Mouse (Mus musculus): ENCODE results near the gene Zbtb34. TPM values are rescaled to one million over a fixed set of nuclear protein-coding genes. Genes with fewer than 3 reads are reported as not detected.
A peak's percentile ranks its signal among the peaks of the same experiment; 100 is the strongest.

Gene Zbtb34
- polyA plus RNA-seq, 1 experiment from 2014 or later: 9.3 TPM

DNA sequence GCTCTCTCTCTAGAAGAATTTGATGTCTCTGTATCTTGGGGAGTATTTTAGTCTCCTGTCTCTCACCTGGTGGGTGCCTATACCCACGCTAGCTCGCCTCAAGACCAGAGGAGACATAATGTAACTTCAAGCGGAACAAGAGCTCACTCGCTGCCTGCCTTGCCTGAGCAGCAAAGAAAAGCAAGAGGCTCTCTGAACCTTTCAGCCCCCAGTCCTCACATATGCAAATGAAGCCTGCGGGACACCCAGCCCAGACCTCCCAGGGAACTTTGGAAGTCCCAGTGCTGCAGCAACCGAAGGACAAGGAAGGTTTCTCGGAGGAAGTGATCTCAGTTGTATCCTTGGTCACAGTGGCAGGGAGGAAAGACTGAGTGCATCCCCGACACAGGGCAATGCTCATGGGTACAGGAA is 8.4 kb upstream of the Zbtb34 start:
- Histone ChIP-seq H3K27me3 (ENCODE audit: control insufficient read depth, insufficient read depth, low read depth, low read length) (no peaks in the 10 kb centered on the region), H3K36me3 (ENCODE audit: control insufficient read depth, insufficient read depth, low read length) (no peaks in the 10 kb centered on the region), H3K4me3 (ENCODE audit: low read length) (no peak overlapping the region), H3K9me3 (ENCODE audit: control insufficient read depth, low read length) (no peaks in the 10 kb centered on the region), H3K4me1 (replicated peaks; ENCODE audit: control insufficient read depth, insufficient read depth, low read length) (peaks cover 21% of the 10 kb centered on the region), H3K4me2 (ENCODE audit: low read depth, low read length) (no peak overlapping the region), H3K27ac (ENCODE audit: low read length) (no peak overlapping the region), H3K9ac (ENCODE audit: low read length) (no peak overlapping the region)
- WGBS: 22% methylated on average over 8 of the region's 8 CpGs
- no peak for ATAC-seq (ENCODE audit: low read depth)

DNA sequence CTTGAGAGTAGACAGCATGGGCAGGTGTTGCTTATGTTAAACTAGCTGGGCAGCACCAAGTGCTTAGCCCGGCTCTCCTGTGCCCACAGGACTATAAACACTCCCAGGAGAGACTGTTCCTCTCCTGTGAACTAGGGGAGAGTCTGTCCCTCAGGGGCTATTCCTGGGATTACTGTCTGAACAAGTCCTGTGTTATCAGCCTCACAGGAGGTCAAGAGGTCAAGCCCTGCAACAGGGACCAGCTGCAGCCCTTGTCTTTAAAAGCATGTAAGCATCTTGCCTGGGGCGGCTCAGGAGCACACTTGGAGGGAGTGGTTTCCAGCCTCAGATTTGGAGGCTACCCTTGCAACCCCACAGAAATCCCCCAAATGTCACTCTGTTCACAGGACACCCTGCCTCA is 7.3 kb upstream of the Zbtb34 start:
- no peak overlapping the region for H3K4me2 ChIP-seq (ENCODE audit: low read depth, low read length)
- H3K4me3 ChIP-seq (ENCODE audit: low read length): no peak overlapping the region
- no peaks in the 10 kb centered on the region for H3K9me3 ChIP-seq (ENCODE audit: control insufficient read depth, low read length)
- no peaks in the 10 kb centered on the region for H3K36me3 ChIP-seq (ENCODE audit: control insufficient read depth, insufficient read depth, low read length)
- 51% methylated on average over 2 of the region's 2 CpGs for WGBS
- H3K9ac ChIP-seq (ENCODE audit: low read length): no peak overlapping the region
- no peak for ATAC-seq (ENCODE audit: low read depth)
- no peaks in the 10 kb centered on the region for H3K27me3 ChIP-seq (ENCODE audit: control insufficient read depth, insufficient read depth, low read depth, low read length)
- no peak overlapping the region for H3K27ac ChIP-seq (ENCODE audit: low read length)
- H3K4me1 ChIP-seq (replicated peaks; ENCODE audit: control insufficient read depth, insufficient read depth, low read length): peaks cover 15% of the 10 kb centered on the region; the same call in 1 of the 2 replicates

DNA sequence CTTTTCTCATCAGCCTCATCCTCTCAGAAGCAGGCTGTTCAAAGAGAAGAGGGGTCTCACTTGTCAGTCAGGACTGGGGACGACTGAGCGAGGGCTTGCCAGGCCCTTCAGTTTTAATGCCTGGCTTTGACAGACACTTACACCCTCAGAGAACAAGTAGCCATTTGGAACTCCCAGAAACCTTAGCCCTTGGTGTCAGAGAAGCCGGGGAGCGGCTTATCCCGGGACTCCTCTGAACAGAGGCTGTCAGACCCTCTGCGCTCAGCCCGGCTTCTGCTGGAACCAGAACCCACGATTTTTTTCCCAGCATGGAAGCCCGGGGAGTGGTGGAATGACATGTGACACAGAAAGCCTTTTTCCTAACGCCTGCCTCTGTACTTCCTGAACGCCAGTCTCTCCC is 6.1 kb upstream of the Zbtb34 start:
- peak overlapping the region; percentile 34 for H3K27ac ChIP-seq (ENCODE audit: low read length)
- no peak overlapping the region for H3K4me2 ChIP-seq (ENCODE audit: low read depth, low read length)
- H3K9me3 ChIP-seq (ENCODE audit: control insufficient read depth, low read length): no peaks in the 10 kb centered on the region
- H3K4me1 ChIP-seq (replicated peaks; ENCODE audit: control insufficient read depth, insufficient read depth, low read length): peaks cover 15% of the 10 kb centered on the region; the same call in 1 of the 2 replicates
- H3K4me3 ChIP-seq (ENCODE audit: low read length): no peak overlapping the region
- no peaks in the 10 kb centered on the region for H3K27me3 ChIP-seq (ENCODE audit: control insufficient read depth, insufficient read depth, low read depth, low read length)
- no peaks in the 10 kb centered on the region for H3K36me3 ChIP-seq (ENCODE audit: control insufficient read depth, insufficient read depth, low read length)
- 53% methylated on average over 11 of the region's 11 CpGs for WGBS
- no peak for ATAC-seq (ENCODE audit: low read depth)
- no peak overlapping the region for H3K9ac ChIP-seq (ENCODE audit: low read length)

DNA sequence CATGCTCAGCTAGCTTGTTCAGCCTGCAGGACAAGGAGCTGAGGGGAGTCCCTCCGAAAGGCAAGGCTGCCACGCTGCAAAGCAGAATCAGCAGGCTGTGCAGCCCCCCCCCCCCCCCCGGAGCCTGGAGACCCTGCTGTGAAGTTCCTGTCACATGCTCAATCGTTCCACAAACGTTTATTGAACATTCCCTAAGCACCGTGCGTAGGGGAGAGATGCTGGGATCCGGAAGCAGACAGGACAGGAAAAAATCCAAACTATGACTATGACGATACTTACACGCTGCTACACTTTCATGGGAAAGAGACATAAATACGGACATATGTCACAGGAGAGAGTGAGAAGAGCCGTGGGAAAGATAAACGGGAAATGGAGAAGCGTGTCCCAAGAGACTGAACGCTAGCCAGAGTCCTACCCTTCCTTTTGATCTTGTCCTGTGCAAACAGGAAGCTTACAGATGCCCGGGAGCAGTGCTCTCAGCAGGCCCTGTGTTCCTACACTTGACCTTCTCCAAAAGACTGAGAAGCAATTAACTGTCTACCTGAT is 5.0 kb upstream of the Zbtb34 start:
- WGBS: 3% methylated on average over 16 of the region's 16 CpGs
- peak overlapping the region; percentile 51 for H3K4me2 ChIP-seq (ENCODE audit: low read depth, low read length)
- peak overlapping the region; percentile 23 for H3K4me3 ChIP-seq (ENCODE audit: low read length)
- ATAC-seq (ENCODE audit: low read depth): peak; percentile 32
- H3K9me3 ChIP-seq (ENCODE audit: control insufficient read depth, low read length): no peaks in the 10 kb centered on the region
- H3K27me3 ChIP-seq (ENCODE audit: control insufficient read depth, insufficient read depth, low read depth, low read length): no peaks in the 10 kb centered on the region
- peak overlapping the region; percentile 30; the same call in 1 of the 2 replicates for H3K9ac ChIP-seq (ENCODE audit: low read length)
- H3K4me1 ChIP-seq (replicated peaks; ENCODE audit: control insufficient read depth, insufficient read depth, low read length): peaks cover 17% of the 10 kb centered on the region; the same call in 1 of the 2 replicates
- peak overlapping the region; percentile 41 for H3K27ac ChIP-seq (ENCODE audit: low read length)
- no peaks in the 10 kb centered on the region for H3K36me3 ChIP-seq (ENCODE audit: control insufficient read depth, insufficient read depth, low read length)

DNA sequence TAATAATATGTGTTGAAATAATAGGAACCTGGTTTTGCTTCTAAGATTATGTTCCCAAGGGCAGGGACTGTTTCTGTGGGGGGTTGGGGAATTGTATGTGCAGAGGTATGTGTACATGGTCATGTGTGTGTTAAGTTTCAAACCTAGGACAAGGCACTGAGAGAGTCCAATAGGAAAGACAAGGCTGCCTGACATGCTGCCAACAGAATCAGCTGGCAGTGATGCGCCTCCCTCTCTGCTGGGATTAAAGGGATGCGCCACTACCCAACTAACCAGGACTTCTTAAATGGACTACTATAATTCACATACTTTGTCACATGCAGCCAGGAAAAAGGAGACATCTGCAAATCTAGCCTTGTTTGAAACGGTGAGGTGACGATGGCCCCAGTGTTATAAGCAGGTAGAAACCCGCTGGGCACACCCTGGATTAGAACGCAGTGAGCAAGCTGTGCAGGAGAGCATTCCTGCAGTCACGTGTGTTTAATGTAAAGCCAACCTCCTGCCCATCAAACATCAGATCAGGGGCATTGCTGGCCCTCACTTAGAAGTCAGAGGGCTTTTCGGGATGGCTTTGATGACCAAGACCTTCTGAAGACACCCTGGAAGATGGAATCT is 4.0 kb upstream of the Zbtb34 start:
- no peaks in the 10 kb centered on the region for H3K9me3 ChIP-seq (ENCODE audit: control insufficient read depth, low read length)
- WGBS: 28% methylated on average over 8 of the region's 8 CpGs
- no peaks in the 10 kb centered on the region for H3K27me3 ChIP-seq (ENCODE audit: control insufficient read depth, insufficient read depth, low read depth, low read length)
- no peak for ATAC-seq (ENCODE audit: low read depth)
- peaks cover 18% of the 10 kb centered on the region; the same call in 1 of the 2 replicates for H3K4me1 ChIP-seq (replicated peaks; ENCODE audit: control insufficient read depth, insufficient read depth, low read length)
- peak overlapping the region; percentile 41; the same call in 1 of the 2 replicates for H3K27ac ChIP-seq (ENCODE audit: low read length)
- H3K4me3 ChIP-seq (ENCODE audit: low read length): no peak overlapping the region
- H3K4me2 ChIP-seq (ENCODE audit: low read depth, low read length): peak overlapping the region; percentile 51; the same call in 1 of the 2 replicates
- H3K9ac ChIP-seq (ENCODE audit: low read length): no peak overlapping the region
- no peaks in the 10 kb centered on the region for H3K36me3 ChIP-seq (ENCODE audit: control insufficient read depth, insufficient read depth, low read length)

DNA sequence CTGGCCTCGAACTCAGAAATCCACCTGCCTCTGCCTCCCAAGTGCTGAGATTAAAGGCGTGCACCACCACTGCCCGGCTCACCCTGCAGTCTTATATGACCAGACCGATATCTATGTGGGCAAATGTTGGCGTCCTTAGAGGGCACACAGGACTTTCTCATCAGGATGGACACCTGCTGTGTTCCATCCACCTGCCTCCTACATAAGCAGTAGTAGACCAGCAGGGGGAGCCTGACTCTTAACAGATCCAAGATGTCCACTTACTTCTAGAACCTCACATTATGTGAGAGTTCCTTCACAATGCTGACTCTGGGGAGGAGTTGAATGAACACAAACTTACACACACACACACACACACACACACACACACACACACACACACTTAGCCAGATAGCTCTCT is 1.8 kb upstream of the Zbtb34 start:
- 52% methylated on average over 5 of the region's 5 CpGs for WGBS

DNA sequence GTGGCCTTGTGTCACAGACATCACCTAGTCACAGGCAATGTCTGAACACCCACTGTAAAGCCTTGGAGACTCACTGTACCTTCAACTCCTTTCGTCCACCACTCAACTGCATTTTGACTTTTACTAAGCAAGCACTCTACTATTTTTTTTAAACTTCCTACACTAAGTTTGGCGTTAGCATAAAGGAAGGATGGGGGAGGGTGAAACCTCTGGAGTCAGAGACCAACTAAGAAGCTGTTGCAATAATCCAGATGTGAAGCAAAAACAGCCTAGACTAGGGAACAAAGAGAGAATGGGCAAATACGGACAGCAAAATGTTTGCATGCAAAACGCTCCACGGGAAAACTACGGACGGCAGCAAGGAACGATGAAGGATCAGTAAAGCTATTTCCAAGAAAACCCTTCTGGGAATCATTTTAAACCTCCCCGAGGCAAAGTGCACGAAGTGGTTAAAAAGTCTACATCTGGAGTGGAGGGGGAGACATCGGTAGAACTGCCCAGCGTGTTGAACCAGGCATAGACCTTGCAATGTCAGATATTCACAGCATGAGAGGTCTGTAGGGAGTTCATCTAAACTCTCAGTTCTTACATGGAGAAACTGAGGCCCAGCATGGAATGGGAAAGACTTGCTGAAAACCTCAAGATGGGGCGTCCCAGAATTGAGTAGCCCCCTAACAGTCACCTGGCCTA is 898 bp downstream of the Zbtb34 start:
- H3K4me2 ChIP-seq (ENCODE audit: low read depth, low read length): peak overlapping the region; percentile 75
- 2% methylated on average over 13 of the region's 13 CpGs for WGBS

More for the DNA sequence above, 1.8 kb upstream of the Zbtb34 start:
- Histone ChIP-seq H3K27me3 (ENCODE audit: control insufficient read depth, insufficient read depth, low read depth, low read length) (no peaks in the 10 kb centered on the region), H3K9ac (ENCODE audit: low read length) (no peak overlapping the region), H3K4me1 (replicated peaks; ENCODE audit: control insufficient read depth, insufficient read depth, low read length) (peaks cover 32% of the 10 kb centered on the region), H3K9me3 (ENCODE audit: control insufficient read depth, low read length) (no peaks in the 10 kb centered on the region), H3K27ac (ENCODE audit: low read length) (no peak overlapping the region), H3K36me3 (ENCODE audit: control insufficient read depth, insufficient read depth, low read length) (no peaks in the 10 kb centered on the region), H3K4me2 (ENCODE audit: low read depth, low read length) (no peak overlapping the region), H3K4me3 (ENCODE audit: low read length) (no peak overlapping the region)
- no peak for ATAC-seq (ENCODE audit: low read depth)

DNA sequence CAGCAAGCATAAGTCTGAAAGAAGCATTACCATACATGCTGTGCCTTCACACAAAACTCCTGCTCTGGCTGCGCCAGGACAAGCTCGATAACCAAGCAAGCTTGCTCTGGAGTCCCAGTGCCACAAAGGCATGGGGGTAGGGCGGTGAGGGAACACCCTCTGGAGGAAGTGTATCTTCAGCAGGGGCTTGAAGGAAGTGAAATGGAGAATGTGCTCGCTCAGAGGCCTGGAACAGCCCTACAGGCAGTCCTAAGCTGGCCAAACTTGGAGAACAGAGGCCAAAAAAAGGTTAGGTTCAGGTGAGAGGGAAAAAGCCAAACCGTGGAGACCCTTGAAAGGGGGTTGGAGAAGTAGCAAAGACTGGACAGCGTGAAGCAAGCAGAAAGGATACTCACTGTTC is 1.8 kb downstream of the Zbtb34 start:
- Histone ChIP-seq H3K27ac (ENCODE audit: low read length) (peak overlapping the region; percentile 62), H3K4me3 (ENCODE audit: low read length) (peak overlapping the region; percentile 99), H3K9me3 (ENCODE audit: control insufficient read depth, low read length) (no peaks in the 10 kb centered on the region), H3K4me2 (ENCODE audit: low read depth, low read length) (peak overlapping the region; percentile 75), H3K4me1 (replicated peaks; ENCODE audit: control insufficient read depth, insufficient read depth, low read length) (peaks cover 22% of the 10 kb centered on the region), H3K36me3 (ENCODE audit: control insufficient read depth, insufficient read depth, low read length) (0 out of 2 replicates have a peak, but pooled peaks cover 3% of the 10 kb centered on the region), H3K27me3 (ENCODE audit: control insufficient read depth, insufficient read depth, low read depth, low read length) (no peaks in the 10 kb centered on the region), H3K9ac (ENCODE audit: low read length) (peak overlapping the region; percentile 95)
- no peak for ATAC-seq (ENCODE audit: low read depth)
- WGBS: 34% methylated on average over 6 of the region's 6 CpGs

More for the DNA sequence above, 898 bp downstream of the Zbtb34 start:
- Histone ChIP-seq H3K27me3 (ENCODE audit: control insufficient read depth, insufficient read depth, low read depth, low read length) (no peaks in the 10 kb centered on the region), H3K27ac (ENCODE audit: low read length) (peak overlapping the region; percentile 62), H3K4me1 (replicated peaks; ENCODE audit: control insufficient read depth, insufficient read depth, low read length) (peaks cover 24% of the 10 kb centered on the region), H3K9me3 (ENCODE audit: control insufficient read depth, low read length) (no peaks in the 10 kb centered on the region), H3K4me3 (ENCODE audit: low read length) (peak overlapping the region; percentile 99), H3K36me3 (ENCODE audit: control insufficient read depth, insufficient read depth, low read length) (0 out of 2 replicates have a peak, but pooled peaks cover 3% of the 10 kb centered on the region), H3K9ac (ENCODE audit: low read length) (peak overlapping the region; percentile 95)
- peak; percentile 31; the same call in 1 of the 2 replicates for ATAC-seq (ENCODE audit: low read depth)
